Mouse (Mus musculus) brain, embryonic 18.5 days (tissue): ENCODE measurements around the gene Wwox.

Experiments
- DNase-seq: peaks from one replicate; pipeline ENCODE4 v3.0.0-alpha.2; 2012; ENCODE audit warnings: low read depth, low spot score

The Wwox gene

DNA sequence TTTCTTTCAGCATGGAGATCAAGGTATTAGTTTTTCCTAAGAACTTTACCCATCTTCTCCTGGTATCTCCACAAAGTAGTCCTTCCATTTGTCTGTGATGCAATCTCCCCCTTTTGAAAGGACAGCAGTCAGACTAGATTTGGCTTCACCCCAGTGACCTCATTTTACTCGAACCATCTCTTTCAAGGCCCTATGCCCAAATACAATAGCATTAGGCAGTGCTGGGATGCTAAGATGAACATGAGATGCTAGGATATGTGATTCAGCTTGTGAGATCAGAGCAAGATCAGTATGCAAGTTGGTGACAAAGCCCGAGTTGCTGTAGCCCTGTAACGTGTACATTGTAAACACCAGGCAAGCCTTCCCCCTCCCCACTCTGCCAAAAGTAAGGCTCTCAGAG is 426.5 kb downstream of the Wwox start:
- no peak for DNase-seq

DNA sequence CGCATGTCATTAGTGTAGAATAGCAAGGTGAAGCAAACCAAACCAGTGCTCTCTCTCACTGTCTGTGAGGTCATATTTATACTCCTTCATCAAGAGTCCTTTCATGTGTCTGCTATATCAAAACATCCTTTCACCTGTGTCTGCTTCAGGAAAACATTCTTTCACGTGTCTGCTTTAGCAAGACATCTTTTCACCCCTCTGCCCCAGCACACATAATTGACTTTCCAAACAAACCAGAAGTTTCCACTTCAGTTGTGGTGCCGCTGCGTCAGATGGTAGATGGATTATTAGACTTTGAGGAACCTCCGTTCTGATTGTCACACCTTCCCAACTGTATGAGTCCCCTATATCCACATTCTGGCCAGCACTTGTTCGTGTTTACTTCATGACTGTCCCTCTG is 429.9 kb downstream of the Wwox start:
- no peak for DNase-seq

DNA sequence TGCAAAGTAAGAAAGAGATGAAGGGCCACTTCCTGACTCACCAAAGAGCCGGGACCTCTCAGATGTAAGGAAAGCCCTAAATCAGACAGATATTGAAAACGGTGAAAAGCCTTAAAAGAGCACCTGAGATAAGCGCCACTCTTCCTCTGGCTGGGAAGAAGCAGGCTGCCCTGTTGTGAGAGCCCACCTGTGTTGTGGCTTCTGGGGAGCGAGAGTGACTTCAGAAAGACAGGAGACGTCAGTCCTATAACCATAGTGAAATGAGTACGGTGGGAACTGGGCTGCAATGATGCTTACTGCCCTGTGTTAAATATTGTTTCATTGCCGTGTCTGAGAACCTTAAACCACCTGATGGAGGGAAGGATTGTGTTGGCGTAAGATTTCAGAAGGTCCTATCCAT is 431.0 kb downstream of the Wwox start:
- DNase-seq, result no peak

DNA sequence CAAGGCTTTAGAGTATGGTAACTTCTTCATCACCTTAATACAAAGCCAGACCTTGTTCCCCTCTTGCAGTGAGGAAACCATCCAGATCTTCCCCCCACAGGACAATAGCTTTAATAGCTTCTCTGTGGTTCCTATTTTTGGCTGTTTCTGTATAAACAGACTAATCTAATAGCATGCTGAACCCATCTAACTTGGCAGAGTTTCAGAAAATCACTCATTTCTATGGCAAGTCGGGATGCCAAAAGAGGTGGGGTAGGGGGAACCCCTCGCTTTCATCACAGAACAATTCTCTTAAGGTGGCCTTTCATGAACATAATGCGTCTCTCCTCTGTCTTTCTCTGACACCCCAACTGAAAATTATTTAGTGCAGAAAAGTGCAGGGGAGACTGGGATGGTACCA is 433.0 kb downstream of the Wwox start:
- DNase-seq, result no peak

DNA sequence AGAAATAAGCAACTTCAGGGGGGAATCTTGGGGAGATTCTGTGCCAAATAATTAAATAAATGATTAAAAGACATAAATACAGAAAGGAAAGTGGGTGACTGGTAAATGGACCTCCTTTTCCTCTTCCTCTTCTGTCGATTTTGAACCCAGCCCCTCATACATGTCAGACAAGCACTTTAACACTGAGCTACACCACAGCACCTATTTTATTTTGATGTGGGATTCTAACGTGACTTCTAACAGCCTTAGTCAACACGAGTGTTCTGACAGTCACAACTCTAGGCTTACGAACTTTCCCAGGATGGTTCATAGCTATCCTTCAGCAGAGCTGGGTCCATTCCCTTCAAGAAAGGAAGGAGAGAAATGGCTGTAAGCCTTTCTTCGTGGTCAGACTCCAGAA is 435.7 kb downstream of the Wwox start:
- no peak for DNase-seq

DNA sequence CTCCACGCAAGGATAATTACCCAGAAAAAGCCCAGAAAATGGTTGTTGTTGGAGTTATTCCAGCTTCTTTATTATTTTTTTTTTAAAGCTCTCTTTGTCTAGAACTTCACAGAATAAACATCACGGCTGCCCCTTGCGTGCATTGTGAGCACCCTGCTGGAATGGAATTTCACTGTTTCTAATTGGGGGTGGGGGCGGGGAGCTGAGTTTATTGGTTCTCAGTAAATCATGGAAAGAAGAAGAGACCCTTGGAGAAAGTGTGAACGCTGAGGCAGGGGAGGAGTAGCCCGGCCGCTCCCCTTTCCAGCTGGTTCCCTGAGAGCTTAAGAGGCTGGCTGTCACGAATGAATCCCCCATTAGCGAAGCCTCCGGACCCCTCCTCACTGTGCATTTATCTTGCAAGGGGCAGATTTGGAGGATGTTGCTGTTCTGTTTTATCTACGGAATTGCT is 436.7 kb downstream of the Wwox start:
- no peak for DNase-seq

DNA sequence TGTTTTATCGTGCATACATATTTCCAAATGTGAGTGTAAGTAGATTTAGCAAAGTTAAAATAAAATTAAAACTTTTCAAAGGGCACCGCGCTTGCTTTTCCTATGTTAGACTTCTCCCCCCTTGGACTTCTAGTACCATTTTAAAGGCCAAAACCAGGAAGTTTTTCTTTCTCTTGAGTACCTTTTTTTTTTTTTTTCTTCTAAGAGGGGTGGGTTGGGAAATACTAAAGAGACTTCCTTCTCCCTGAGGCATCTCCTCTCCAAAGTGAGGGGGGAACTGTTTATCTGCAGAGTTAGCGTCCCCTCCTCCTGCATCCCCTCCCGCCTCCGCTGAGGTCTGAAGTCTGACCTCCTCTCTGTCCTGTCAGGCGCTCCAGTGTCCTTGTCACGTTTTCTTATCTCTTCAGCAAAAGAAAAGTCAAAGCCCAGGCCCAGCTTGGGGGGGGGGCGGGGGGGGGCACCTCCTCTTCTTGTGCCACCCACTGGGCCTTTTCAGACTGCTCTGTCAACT is 437.3 kb downstream of the Wwox start:
- DNase-seq, result no peak

DNA sequence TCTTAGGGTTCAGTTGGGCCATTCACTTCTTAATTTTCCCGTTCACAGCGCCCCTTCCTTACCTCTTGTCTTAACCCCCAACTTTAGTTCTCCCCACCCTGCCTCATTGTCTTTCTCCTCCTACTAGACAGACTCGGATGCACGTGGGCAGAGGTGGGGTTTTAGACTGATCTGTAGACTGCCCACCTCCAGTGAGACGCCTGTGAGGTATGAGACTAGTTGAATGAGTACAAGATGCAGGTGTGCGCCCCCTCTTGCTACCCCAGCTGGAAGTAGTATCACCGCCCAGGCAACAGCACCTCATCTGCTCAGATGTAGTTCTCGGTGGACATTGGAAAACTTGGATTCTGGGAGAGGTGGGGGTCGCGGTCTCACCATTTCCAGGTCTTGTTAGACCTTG is 437.8 kb downstream of the Wwox start:
- DNase-seq, result no peak

DNA sequence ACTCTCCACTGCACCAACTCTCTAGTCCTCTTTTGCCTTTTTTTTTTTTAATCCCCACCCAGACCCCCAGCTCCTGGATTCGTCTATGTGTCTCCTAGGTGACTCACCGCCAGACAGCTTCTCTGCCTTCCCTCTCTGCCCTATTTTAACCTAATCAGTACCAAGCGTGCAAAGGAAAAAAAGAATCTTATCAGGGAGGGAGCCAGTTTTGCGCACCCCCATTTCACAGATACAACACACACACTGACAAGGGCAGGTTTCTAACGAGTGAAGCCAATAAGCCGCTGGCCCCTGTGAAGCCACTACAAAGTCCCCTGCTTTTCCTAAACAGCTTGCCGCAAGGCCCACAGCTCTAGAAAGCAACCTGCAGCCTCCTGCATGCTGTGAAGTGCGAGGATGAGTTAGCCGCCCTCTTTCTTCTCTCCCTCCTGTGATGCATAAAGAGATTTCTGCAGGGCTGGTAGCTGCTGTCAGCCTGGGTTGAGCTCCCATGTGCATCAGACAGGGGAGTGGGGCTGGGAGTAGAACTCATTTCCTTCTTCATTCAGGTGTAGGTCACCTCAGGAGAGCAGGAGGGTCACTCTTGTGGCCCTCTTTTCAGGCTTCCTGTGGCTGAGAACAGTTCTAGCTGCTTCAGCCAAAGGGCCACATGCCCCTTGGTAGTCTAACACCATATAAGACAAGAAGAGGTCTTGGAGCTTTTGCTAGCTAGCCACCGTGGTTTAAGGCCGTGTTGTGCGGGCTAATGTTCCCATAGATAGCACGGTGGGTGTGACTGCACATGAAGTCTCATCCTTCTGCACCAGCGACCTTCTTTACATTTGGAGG is 439.2 kb downstream of the Wwox start:
- no peak for DNase-seq

DNA sequence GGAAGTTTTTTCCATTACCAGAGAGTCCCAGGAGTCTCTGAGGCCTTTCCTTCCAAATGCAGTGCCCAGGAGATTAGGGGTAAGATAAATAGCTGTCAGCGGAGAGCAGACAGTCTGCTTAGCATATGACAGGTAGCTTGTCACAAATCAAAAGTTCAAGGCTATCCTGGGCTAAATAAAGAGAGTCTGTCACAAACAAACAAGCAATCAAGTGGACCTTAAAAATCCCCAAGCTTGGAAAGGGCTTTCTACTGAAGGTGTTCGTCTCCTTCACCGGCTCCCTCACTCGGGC is 439.8 kb downstream of the Wwox start:
- DNase-seq, result no peak

DNA sequence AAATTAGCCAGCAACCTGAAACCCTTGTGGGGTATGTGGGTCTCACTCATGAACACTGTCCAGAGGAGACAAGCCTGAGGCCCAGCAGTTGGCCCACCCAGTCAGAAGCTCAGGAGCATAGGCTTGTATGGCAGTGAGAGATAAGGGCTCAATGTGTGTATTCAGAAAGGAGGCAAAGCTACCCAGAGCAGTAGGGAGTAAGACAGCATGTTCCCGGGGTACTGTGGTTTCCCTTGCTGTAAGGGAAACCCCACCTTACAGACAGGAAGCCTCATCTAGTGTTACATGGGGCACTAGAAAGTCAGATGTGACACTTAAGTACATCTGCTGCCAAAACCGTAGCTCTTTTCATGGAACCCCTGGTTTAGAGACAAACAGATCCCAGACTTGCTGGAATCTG is 440.2 kb downstream of the Wwox start:
- DNase-seq, result no peak

DNA sequence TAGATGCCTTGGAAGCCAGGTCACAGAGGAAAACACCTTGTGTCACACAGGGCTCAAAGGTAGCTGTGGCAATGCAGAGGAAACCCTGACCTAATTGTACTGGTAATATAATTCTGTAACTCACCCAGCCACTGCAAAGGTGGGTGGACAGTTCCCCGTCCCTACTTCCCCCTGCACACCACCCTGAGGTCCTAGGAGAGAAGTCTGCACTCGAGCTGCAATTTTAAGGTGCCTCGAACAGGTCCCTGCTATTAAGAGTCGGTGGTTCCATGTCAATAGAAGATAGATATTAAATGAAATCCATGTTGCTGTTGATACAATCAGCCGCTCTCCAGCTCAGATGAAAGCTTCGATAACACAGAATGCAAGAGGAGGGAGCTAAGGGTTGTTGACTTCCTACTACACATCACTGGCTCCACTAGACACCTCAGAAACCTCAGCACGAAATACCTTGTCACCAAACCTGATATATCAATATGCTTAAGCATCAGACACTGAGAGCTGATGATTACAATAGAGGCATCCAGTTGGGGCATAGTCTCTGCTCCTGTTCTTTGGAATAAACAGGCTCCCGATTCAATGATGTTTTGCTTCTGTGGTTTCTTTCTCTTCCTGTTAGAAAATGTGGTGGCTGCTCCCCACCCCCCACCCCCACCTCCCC is 441.1 kb downstream of the Wwox start:
- DNase-seq, result no peak

DNA sequence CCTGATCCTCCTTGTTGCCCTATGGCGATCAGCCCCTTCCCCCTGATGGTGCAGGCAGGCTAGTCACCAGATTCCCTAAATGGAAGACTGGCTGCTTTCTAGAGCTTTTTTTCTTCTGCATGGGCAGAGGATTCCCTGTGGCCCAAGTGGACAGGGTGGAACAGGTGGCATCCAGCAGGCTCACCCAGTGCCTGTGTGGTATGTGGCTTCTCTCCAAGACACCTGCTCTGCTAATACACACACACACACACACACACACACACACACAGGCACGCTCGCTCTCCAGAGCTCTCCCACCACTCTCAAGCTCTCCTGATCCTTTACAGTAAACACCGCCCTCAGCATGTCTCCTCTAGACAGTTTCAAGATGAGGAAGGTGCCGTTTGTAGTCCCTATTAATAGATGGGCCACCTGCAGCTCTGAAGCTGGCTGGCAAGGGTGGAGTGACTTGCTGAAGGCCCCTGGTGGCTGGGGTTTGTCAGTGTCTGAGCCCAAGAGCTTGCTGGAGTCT is 442.5 kb downstream of the Wwox start:
- no peak for DNase-seq

DNA sequence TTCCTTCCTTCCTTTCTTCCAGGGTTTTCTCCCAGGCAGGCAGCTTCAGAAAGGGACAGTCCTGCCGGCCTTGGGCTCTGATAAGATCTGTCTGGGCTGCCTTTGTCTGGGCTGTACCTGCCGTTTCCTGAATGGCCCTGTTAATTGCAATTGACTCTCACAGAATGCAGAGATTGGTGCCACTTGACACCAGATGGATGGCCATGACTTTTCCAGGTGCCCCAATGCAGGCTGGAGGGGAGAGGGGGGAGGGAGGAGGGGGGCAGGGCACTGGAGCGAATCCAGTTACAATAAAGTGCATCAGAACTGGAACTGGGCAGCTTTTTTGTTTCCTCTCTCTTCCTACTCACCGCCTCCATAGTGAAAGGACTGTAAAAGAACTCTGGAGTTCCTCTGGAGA is 443.0 kb downstream of the Wwox start:
- no peak for DNase-seq

DNA sequence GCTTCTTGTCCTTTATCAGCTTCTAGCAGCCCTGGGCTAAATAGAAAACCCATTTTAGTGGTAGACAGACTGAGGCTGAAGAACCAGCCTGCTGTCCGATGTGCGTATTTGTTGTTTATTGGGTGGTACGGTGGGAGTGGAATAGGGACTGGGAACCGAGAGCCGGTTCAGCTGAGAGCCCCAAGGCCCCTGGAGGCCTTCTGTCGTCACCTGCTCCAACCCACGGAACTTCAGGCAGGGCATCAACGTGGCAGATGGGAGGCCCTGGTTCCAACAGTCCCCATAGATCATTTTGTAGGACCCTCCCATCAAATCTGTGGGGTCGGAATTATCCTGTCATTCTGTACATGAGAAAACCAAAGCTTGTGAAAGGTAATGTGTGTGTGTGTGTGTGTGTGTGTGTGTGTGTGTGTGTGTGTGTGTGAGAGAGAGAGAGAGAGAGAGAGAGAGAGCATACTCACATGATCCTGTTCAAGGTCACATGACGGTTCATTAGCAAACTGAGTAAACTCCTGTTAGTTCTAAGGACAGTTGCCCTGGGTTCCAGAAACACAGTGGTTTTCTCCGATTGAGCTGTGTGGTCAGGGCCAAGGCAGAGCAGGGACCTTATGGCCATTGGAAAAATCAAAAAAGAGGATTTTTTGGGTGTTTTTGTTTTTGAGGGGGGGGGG is 443.6 kb downstream of the Wwox start:
- no peak for DNase-seq

DNA sequence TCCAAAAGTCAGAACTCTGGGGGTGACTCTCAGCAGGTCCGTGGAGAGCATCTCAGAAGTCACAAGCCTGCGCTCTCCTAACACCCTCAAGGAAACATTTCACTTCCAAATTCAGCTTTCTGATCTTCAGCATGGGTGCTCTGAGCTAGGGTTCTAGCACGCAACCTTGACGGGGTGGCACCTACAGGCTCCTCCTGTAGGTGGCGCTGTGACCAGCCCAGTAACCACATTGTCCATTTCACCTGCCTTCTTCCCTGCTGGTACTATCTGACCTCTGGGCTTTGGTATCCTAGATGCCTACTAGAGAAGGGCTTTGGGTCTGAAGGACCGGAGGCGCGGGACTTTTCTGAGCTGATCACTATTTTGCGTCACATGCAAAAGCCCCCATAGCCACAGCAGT is 444.5 kb downstream of the Wwox start:
- no peak for DNase-seq

DNA sequence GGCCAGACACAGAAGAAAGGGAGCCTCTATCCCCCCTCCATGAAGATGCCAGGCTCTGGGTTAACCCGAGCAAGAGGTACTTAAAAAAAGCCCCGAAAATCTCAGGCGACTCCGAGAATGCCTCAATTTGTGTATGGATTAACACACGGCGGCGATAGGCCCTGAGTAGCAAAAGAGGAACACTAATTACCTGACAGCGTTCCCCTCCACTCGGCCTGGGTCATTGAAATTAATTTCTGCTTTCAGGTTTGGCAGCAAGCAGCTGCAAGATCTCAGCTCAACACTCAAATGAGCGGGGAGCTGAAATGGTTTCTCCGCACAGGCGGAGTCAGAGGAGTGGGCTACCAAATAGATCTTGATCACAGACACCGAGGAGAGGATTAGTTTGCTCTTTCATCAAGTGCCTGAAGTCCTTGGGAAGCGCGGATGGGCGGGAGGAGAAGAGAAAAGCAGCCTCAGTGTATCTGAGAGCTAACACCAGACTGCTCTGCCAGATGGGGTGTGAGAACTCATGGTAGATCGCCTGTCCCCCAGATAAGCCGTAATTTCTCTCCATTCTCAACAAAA is 445.7 kb downstream of the Wwox start:
- no peak for DNase-seq

DNA sequence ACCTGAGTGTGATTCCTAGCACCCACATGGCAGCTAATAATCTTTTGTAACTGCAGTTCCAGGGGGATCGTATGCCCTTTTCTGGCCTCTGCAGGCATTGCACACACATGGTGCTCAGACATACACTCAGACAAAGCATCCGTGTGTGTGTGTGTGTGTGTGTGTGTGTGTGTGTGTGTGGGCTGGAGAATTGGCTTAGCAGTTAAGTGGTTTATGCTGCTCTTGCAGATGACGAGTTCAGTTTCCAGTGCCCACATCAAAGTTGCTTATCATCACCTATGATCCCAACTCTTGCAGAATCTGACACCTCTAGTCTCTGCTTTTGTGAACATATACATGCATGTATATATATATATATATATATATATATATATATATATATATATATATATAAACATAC is 448.9 kb downstream of the Wwox start:
- DNase-seq, result no peak

DNA sequence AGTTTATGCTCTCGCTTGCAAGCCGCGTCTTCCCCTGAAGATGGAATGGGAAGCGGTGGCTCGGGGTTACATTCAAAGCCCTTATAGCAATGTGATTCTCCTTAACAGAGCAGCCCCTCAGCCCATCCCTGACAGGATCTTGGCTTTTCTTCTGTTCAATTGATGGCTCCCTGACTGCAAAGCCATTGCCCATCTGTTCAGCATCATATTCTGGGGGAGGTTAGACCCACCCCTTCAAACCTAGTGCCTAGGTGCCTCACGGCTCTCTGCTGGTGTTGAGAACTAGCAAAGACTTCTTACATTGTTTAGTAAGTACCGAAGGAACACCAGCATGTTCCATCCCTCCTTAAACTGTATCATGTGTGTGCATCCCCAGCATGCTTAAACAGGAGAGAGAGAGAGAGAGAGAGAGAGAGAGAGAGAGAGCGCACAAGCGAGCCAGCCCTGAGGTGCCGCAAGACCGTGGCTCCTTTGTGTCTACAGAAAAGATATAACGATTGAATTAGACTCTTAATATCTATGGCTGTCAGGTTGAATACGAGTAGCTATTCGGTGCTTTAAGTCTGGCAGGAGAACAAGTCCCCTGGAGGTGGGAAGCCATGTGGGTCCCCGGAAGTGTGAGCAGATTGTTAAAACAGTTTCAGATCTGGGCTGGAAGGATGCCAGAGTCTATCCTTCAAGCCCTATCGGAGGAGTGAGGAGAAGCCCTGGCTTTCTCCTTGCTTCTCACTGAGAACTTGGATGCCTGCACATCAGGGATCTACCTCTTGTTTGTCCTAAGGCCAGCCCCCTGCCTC is 450.3 kb downstream of the Wwox start:
- no peak for DNase-seq

DNA sequence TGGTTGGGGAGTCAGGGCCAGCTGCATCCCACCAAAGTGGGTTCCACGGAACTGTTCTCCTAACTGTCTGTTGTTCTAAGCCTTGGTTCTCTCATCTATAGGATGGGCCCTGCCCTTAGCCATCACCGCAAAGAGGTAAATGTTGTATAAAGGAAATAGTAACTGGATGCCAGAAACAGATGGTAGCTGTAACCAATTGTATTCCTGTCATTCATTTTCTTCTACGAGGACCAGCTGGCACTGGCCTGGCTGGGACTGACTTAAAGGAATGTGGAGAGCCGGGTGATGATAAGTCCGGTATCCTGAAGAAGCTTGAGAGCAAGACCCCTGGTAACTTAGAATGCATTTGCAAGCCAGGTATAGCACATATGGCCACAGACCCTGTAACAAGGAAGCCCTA is 451.0 kb downstream of the Wwox start:
- no peak for DNase-seq

DNA sequence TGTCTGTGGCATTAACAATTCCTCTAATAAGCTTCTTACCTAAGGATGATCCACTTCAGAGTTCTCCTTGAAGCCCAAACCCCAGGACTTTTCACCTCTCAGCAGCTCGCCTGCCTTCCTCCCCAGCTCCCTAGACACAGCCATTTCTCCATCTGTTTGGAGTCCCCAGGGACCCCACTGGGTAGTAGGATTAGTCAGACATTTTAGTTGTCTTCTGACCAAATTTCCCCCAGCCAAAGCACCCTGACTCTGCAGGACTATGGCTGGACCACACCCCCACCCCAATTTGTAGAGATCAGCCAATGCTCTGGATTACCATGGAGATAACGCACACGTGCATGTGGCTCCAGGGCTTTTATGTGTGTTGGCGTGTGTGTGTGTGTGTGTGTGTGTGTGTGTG is 451.8 kb downstream of the Wwox start:
- DNase-seq, result no peak
